Mouse (Mus musculus) hindbrain, embryonic 10.5 days (tissue): Measurements from ENCODE around the gene Mvd. TPM values are rescaled to one million over a fixed set of nuclear protein-coding genes. Genes with fewer than 3 reads are reported as not detected.

Source experiments
- DNase-seq: peaks from one replicate; pipeline ENCODE4 v3.0.0-alpha.2; 2017; ENCODE audit warnings: low spot score
- H3K27ac ChIP-seq: fragments of 300-500 bp; sonication (generic); 2 replicates; pipeline ENCODE4 v1.5.1; 2016; ENCODE audit warnings: mild to moderate bottlenecking, moderate library complexity
- H3K27me3 ChIP-seq: fragments of 300-500 bp; sonication (generic); 2 replicates; pipeline ENCODE4 v1.6.1; 2016; ENCODE audit warnings: mild to moderate bottlenecking; ENCODE audit not compliant: poor library complexity, insufficient read depth, severe bottlenecking
- H3K36me3 ChIP-seq: fragments of 300-500 bp; sonication (generic); 2 replicates; pipeline ENCODE4 v1.6.1; 2016; ENCODE audit warnings: mild to moderate bottlenecking, moderate library complexity
- H3K4me1 ChIP-seq: fragments of 300-500 bp; sonication (generic); replicated peaks from 2 replicates; pipeline ENCODE4 v1.6.1; 2016; ENCODE audit warnings: mild to moderate bottlenecking
- H3K4me3 ChIP-seq: fragments of 300-500 bp; sonication (generic); 2 replicates; pipeline ENCODE4 v1.5.1; 2016; ENCODE audit warnings: mild to moderate bottlenecking, moderate library complexity
- H3K9me3 ChIP-seq: fragments of 300-500 bp; sonication (generic); 2 replicates; pipeline ENCODE4 v1.6.1; 2016; ENCODE audit warnings: mild to moderate bottlenecking, moderate library complexity
- WGBS: fragments of 180-500 bp; shearing (Covaris S2); methylation state at CpG from one replicate; pipeline ENCODE4 v1.1.7; 2016; 5-methylcytosine and 5-hydroxymethylcytosine counted together
- polyA plus RNA-seq: library from polyadenylated mRNA; unstranded; fragments of >200 nt; fragmentation: Nextera tagmentation; extraction: Ambion mirVana; gene quantifications from 2 replicates; pipeline ENCODE4 v1.2.1, GENCODE M21; 2016

Gene Mvd
- polyA plus RNA-seq = 61.8 and 65.1 TPM in 2 replicates

DNA sequence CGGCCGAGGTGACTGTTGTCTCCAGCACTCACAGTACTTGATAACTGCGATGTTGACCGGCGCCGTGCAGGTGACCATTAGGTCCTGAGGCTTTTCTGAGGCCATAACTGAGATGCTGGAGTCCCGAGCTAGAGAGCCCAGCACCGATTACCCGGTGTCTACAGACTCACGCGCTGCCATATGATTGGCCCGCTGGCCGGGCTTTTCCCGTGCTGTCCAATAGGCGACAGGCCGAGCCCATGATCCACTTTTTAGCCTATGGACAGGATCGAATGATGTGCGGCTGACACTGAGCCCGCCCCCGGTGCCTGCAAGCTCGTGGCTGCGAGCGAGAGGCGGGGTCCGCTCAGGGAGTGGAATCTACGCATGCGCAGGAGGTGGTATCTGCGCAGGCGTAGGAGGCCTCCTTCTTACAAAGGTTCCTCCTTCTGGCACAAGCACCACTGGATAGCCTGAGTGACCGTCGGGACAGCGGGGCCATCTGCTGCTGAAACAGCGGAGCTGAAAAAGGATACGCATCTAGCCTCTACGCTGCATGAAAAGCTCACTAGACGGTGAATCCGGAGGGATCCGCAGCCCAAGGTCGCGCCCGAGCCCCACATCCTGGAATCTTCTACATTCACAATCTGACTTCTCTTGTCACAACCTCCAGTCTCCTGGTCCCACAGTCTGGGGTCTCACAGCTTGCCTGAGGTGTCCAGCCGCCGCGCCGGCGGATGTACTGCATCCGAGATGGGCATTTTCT lies at the start of gene Mvd:
Gene Mvd, minus strand, starts transcription at position 161 of the 745 bp plus-strand sequence.
- no peaks in the 10 kb centered on the region for H3K27me3 ChIP-seq
- H3K9me3 ChIP-seq = no peaks in the 10 kb centered on the region
- under 1% methylated on average over 47 of the region's 47 CpGs for WGBS
- peaks cover 20% of the 10 kb centered on the region for H3K36me3 ChIP-seq
- H3K27ac ChIP-seq = peak within 1 kb of the TSS; percentile 92
- DNase-seq = peak; percentile 100
- peaks cover 33% of the 10 kb centered on the region for H3K4me1 ChIP-seq
- peak within 1 kb of the TSS; percentile 88 for H3K4me3 ChIP-seq

DNA sequence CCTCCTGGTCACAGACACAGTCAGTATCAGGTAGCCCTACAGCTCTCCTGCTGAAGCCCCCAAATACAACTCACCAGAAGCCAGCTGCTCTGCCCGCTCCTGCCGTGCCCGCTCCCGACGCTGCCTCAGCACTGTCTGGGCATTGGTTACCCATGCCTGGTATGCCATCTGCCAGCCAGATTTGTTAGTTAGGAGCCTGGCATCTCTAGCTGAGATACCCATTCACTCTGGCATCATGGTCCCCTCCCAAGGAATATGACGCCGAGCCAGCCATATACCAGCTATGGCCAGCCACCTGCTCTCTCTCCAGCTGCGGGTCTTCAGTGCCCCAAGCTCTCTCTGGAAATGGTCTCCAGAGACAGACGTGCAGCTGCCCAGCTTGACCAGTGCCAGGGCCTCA lies 45.2 kb upstream of the Mvd start:
- Histone ChIP-seq H3K4me3 (no peak overlapping the region), H3K4me1 (no peaks in the 10 kb centered on the region), H3K36me3 (peaks cover 78% of the 10 kb centered on the region), H3K27me3 (no peaks in the 10 kb centered on the region), H3K27ac (no peak overlapping the region), H3K9me3 (no peaks in the 10 kb centered on the region)
- DNase-seq = no peak
- 93% methylated on average over 9 of the region's 9 CpGs for WGBS

DNA sequence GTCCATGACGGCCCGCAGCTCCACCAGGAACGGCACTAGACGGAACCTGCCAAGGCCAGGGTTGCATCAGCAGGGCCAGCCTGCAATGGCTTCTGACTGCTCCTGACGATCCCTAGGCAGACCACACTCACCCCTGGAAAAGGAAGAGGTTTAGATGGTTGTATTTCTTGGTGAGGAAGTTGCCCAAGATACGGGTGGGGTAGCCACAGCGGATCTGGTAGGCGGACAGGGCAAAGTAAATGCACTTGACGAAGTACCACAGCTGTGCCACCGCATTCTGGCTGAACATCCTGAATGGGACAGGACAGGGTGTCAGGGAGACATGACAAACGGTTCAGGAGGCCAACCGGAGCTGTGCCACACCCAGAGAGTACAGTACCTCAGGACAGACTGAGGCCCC lies 41.6 kb upstream of the Mvd start:
- no peak overlapping the region for H3K4me3 ChIP-seq
- no peaks in the 10 kb centered on the region for H3K27me3 ChIP-seq
- H3K4me1 ChIP-seq = no peaks in the 10 kb centered on the region
- DNase-seq = no peak
- no peak overlapping the region for H3K27ac ChIP-seq
- 91% methylated on average over 12 of the region's 12 CpGs for WGBS
- H3K36me3 ChIP-seq = peaks cover 92% of the 10 kb centered on the region
- H3K9me3 ChIP-seq = no peaks in the 10 kb centered on the region

DNA sequence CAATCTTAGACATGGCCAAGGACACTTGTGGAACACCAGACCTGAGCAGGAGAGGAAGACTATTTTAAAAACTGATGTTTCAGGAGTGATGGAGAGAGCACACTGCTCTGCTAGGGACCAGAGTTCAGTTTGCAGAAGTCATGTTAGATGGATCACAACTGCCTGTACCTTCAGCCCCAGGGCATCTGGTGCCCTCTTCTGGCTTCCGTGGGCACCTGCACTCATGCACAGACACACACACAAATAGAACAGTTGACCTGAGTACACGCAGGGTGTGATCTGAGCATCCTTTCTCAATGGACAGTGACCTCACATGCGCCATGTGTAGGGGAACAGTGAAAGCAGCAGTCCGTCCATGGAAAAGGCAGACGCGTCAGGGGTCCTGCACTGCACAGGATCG lies 40.7 kb upstream of the Mvd start:
- 95% methylated on average over 7 of the region's 7 CpGs for WGBS
- Histone ChIP-seq H3K4me3 (no peak overlapping the region), H3K4me1 (no peaks in the 10 kb centered on the region), H3K36me3 (peaks cover 95% of the 10 kb centered on the region), H3K9me3 (no peaks in the 10 kb centered on the region), H3K27ac (no peak overlapping the region), H3K27me3 (no peaks in the 10 kb centered on the region)
- no peak for DNase-seq

DNA sequence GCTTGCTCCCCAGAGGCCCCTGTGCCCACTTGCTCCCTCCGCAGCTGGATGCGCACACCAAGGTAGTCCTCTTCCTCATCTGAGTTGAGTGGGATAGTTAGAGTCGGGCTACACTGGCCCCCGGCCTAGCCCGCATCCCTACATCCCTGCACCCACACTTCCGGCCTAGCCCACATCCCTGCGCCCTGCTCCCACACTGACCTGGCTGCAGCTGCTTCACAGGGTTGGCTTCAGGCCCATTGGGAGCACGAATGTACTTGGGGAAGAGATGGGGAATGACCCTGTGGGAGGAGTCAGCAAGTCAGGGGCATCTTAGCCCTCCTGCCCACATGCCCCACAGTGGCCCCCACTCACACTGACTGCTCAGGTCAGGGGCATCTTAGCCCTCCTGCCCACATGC lies 39.2 kb upstream of the Mvd start:
- no peak for DNase-seq
- 97% methylated on average over 8 of the region's 8 CpGs for WGBS
- H3K27ac ChIP-seq = no peak overlapping the region
- peaks cover 2% of the 10 kb centered on the region for H3K4me1 ChIP-seq
- H3K27me3 ChIP-seq = no peaks in the 10 kb centered on the region
- no peak overlapping the region for H3K4me3 ChIP-seq
- peaks cover 99% of the 10 kb centered on the region for H3K36me3 ChIP-seq
- no peaks in the 10 kb centered on the region for H3K9me3 ChIP-seq

DNA sequence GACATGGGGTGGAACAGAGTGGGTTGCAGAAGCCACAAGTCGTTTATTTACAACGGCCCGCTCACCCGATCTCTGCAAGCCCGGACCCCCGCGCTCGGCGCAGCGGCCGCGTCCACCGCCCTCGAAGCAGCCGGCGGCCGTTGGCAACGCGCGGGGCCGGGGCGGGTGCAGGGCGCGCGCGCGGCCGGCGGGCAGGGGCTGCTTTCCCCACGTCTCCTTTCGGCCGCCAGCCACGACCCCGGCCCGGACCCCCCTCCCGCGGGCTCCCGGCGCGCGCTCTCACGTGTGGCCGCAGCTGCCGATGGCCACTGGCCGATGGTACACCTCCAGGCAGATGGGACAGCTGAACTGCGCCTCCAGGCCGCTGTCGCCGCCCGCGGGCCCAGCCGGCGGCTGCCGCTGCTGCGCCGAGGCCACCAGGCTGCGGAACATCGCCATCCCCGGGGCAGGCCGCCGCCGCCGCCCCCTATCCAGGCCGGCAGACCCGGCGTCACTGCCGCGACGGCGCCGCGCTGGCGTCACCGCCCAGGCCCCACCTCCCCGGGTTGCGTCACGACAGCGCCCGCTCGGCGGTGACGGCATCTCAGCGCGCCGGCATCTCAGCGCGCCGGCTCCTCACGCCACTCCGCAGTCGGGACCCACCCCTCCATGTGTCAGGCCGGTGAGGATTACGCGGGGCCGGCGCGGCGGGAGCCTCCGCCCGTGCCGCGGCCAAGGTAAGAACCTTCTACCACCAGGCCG lies 32.5 kb upstream of the Mvd start, which contains the start of the genes Rnf166 and Ctu2:
Gene Rnf166, minus strand, starts transcription at position 485 of the 741 bp plus-strand sequence.
Gene Ctu2, plus strand, starts transcription at position 564 of the 741 bp plus-strand sequence.
- H3K4me3 ChIP-seq = peak within 1 kb of the TSS; percentile 85
- no peaks in the 10 kb centered on the region for H3K27me3 ChIP-seq
- H3K36me3 ChIP-seq = peaks cover 60% of the 10 kb centered on the region
- H3K4me1 ChIP-seq = peaks cover 28% of the 10 kb centered on the region
- H3K27ac ChIP-seq = peak within 1 kb of the TSS; percentile 92
- WGBS = under 1% methylated on average over 103 of the region's 103 CpGs
- H3K9me3 ChIP-seq = no peaks in the 10 kb centered on the region
- DNase-seq = peak; percentile 94

DNA sequence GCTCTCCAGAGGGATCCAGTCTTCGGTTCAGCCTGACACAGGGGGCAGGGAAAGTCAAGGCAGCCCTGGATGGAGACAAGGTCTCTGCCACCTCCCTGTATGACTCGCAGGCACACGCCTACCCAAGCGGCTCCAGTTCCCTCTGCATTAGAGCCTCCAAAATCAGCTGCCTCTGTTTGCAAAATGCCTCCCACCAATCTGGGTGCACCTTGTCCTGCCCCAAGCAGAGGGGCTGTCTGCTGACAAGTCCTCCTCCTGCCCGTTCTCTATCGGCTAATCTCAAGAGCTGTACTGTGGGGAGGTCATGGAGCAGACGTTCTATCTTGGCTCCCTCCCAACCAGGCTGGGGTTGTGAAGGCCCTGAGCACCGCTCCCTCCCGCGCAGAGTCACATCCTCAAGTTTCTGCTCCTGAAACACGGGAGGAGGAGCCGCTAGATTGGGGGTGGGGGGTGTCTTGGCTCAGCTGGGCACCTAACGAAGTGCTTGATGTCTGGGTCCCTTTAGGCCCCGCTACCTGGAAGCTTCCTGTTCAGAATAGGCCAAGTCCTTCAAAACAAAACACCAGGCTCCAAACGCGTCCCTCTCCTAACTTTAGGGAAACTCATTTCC lies 31.8 kb upstream of the Mvd start:
- no peaks in the 10 kb centered on the region for H3K27me3 ChIP-seq
- peaks cover 28% of the 10 kb centered on the region for H3K4me1 ChIP-seq
- WGBS = 20% methylated on average over 16 of the region's 16 CpGs
- DNase-seq = no peak
- peaks cover 56% of the 10 kb centered on the region for H3K36me3 ChIP-seq
- peak overlapping the region; percentile 85 for H3K4me3 ChIP-seq
- peak overlapping the region; percentile 92 for H3K27ac ChIP-seq
- H3K9me3 ChIP-seq = no peaks in the 10 kb centered on the region

DNA sequence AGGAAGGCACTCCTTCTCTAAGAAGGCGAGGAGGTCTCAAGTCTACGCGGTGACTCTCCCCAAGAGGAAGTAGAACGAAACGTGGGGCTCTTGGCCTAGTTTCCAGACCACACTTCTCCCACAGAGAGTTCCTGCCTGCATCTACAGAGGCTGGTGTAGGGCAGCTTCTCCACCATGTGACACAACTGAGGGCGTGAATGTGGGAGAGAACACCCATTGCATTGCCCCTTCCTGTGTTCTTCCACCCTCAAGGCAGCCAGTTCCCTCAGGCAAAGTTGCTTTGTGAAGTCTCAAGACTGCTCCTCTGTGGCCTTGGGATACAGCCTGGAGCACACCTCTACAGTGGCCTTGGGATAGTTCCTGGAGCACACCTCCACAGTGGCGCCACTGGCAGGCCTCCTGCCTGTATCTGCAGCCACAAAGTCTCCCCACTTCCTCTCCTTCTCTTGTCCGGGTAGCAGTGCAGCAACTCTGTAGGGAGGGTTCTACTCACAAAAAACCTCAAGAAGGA lies 30.7 kb upstream of the Mvd start:
- WGBS = 92% methylated on average over 8 of the region's 8 CpGs
- Histone ChIP-seq H3K36me3 (peaks cover 55% of the 10 kb centered on the region), H3K27me3 (no peaks in the 10 kb centered on the region), H3K4me1 (peaks cover 28% of the 10 kb centered on the region), H3K27ac (no peak overlapping the region), H3K4me3 (peak overlapping the region; percentile 85; the same call in 1 of the 2 replicates), H3K9me3 (no peaks in the 10 kb centered on the region)
- no peak for DNase-seq

DNA sequence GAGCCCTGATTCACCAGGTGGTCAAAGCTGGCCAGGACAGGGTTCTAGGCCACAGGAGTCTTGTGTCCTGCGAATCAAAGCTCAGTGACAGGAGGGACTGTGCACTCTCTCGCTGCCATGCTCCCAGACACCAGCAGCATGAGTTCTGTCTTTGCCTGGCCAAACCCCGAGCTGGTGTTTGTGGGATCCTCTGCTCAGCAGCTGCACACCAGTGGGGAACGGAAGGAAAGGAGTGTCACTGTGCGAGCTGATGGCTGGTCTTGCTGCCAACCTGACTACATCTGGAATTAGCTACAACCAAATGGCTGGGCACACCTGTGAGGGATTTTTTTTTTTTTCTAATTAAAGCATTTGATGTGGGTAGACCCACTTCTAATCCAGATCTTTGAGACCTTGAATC lies 27.5 kb upstream of the Mvd start:
- no peaks in the 10 kb centered on the region for H3K27me3 ChIP-seq
- no peak overlapping the region for H3K4me3 ChIP-seq
- no peak overlapping the region for H3K27ac ChIP-seq
- no peak for DNase-seq
- peaks cover 13% of the 10 kb centered on the region for H3K4me1 ChIP-seq
- peaks cover 69% of the 10 kb centered on the region for H3K36me3 ChIP-seq
- 83% methylated on average over 5 of the region's 5 CpGs for WGBS
- H3K9me3 ChIP-seq = no peaks in the 10 kb centered on the region

DNA sequence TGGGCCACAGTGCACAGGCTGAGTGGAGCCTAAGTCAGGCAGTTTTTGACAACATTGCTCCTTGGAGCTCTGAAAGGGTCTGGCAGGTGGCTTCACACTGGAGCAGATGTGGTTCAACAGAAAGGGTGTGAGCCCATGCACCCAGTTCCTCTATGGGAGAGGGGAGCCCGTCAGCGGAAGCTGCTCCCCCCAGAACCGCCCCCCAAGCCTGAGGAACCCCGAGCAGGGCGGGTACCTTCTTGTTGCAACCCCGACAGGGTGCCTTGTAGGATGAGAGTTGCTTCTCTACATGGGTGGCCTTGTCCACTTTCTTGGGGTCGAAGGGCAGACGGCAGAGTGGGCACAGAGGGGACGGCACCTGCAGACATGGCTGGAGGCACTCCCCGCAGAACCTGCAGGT lies 26.7 kb upstream of the Mvd start:
- peaks cover 1% of the 10 kb centered on the region; the same call in 1 of the 2 replicates for H3K27me3 ChIP-seq
- WGBS = 86% methylated on average over 10 of the region's 10 CpGs
- no peaks in the 10 kb centered on the region for H3K9me3 ChIP-seq
- no peak overlapping the region for H3K27ac ChIP-seq
- H3K4me3 ChIP-seq = no peak overlapping the region
- peaks cover 13% of the 10 kb centered on the region for H3K4me1 ChIP-seq
- H3K36me3 ChIP-seq = peaks cover 72% of the 10 kb centered on the region
- DNase-seq = no peak

DNA sequence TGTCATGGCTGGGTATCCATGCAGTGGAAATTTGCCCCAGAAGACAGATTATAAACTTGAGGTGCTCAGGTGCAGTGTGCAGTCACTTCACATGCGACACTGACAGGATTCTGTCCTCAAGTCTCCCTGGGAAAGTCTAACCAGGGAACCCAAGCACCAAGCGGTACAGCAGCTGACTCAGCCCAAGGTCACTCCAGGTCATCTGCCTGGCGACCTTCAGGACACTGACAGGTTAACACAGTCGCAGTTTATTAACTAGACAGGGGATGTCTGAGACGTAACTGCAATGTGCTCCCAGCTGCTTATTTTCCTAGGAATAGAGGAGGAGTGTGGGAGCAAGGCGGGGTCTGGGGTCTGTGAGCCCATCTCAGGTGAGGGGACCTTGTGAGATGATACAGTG lies 26.2 kb upstream of the Mvd start:
- DNase-seq = no peak
- peaks cover 72% of the 10 kb centered on the region for H3K36me3 ChIP-seq

DNA sequence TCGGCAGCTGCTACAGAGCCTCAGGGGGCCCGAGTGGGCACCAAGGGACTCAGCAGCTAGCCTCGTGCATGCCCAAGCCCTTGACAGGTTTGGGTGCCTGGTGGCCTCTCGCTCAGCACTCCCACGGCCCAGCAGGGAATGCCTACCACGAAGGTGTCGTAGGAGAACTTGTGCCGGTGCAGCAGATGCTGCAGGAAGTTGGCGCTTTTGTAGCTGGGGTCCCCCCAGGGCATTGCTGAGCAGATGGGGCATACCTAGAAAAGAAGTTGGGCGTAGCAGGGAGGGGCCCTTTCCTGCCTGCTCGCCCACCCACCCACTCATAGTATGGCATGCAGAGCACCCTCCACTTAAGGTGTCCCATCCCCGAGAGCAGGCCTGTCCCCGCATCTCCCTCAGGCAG lies 24.6 kb upstream of the Mvd start:
- peaks cover 22% of the 10 kb centered on the region for H3K4me1 ChIP-seq
- DNase-seq = no peak
- WGBS = 88% methylated on average over 13 of the region's 13 CpGs
- H3K36me3 ChIP-seq = peaks cover 59% of the 10 kb centered on the region
- H3K27ac ChIP-seq = no peak overlapping the region
- peaks cover 10% of the 10 kb centered on the region for H3K27me3 ChIP-seq
- H3K9me3 ChIP-seq = no peaks in the 10 kb centered on the region
- H3K4me3 ChIP-seq = no peak overlapping the region

More for the DNA sequence above, 26.2 kb upstream of the Mvd start:
- no peak overlapping the region for H3K4me3 ChIP-seq
- H3K27ac ChIP-seq = no peak overlapping the region
- no peaks in the 10 kb centered on the region for H3K9me3 ChIP-seq
- WGBS = 85% methylated on average over 6 of the region's 6 CpGs
- peaks cover 3% of the 10 kb centered on the region; the same call in 1 of the 2 replicates for H3K27me3 ChIP-seq
- H3K4me1 ChIP-seq = peaks cover 12% of the 10 kb centered on the region
